8 mouse cellular contexts compared by ENCODE assay signal in genomic region chr5:101995451-101995995, GRCm38 (mm10).
DNase-seq lines count a peak whose midpoint lies in the region; ATAC-seq and TF ChIP-seq lines count a peak whose summit lies in the region.
"Had no signal": no experiment of that assay in that cellular context is flagged by ENCODE, and none has a peak within 500 bp of the region (broad histone marks: within the 10 kb centered on the region; RNA-seq: fewer than 3 reads in every experiment).

No protein-coding gene starts in this region.

- CTCF ChIA-PET in Patski (lab: Charles Lee): interaction anchor here (0.9 to 1.8 kb wide), 7 partner anchors 10 to 77 kb away, joined by 3 to 5 read pairs (median 5); no protein-coding TSS in a partner anchor

- TF ChIP-seq CTCF in Patski (IDR thresholded peaks at IDR 0.05): peak; percentile 80

- no peaks in the 10 kb centered on the region for H3K27me3 ChIP-seq in liver, embryonic 12.5 days (replicated peaks)
- H3K27me3 ChIP-seq in Patski: no peaks in the 10 kb centered on the region
- H3K27me3 ChIP-seq: liver, embryonic 15.5 days had no signal

- no peaks in the 10 kb centered on the region for H3K9me3 ChIP-seq in liver, embryonic 12.5 days (replicated peaks)
- H3K9me3 ChIP-seq: liver, embryonic 15.5 days had no signal

- POLR2A ChIA-PET in Patski (lab: Charles Lee): no interaction called here

- peaks cover 11% of the 10 kb centered on the region; the same call in 1 of the 2 replicates for H3K4me1 ChIP-seq in liver, embryonic 12.5 days

- DNase-seq in liver (peak; percentile 19), Patski (ENCODE audit: low read depth, low spot score) (no peak)
- peak; percentile 35 for DNase-seq in c-Kit-positive CD71-positive TER-119-negative erythroid progenitor cells, embryonic 14.5 days (ENCODE audit: low read depth)
- DNase-seq in mesoderm, embryonic 11.5 days (ENCODE audit: low read depth, low spot score): peak; percentile 20
- DNase-seq in ovary, postnatal 36 days (ENCODE audit: low spot score): no peak

- no peak overlapping the region for H3K9ac ChIP-seq in liver, embryonic 12.5 days
- H3K9ac ChIP-seq: liver, embryonic 15.5 days had no signal

- no peak overlapping the region for H3K4me3 ChIP-seq in liver, embryonic 12.5 days
- H3K4me3 ChIP-seq: liver, embryonic 15.5 days had no signal

- in situ Hi-C loops in Patski (cut with MboI; ENCODE audit: low pct_unique_long_range_greater_than_20kb): no loop called here

- no peak for ATAC-seq in liver, embryonic 12.5 days
- ATAC-seq in Patski: no peak
- ATAC-seq in CD4-positive, CD25-positive, alpha-beta regulatory T cell, adult 4 months: no peak

- H3K36me3 ChIP-seq in liver, embryonic 12.5 days: peaks cover 11% of the 10 kb centered on the region; the same call in 1 of the 2 replicates
- H3K36me3 ChIP-seq: liver, embryonic 15.5 days had no signal

- H3K27ac ChIP-seq in liver, embryonic 12.5 days: no peak overlapping the region
- H3K27ac ChIP-seq: liver, embryonic 15.5 days had no signal

- 71% methylated on average over 3 of the region's 3 CpGs for WGBS in liver, embryonic 12.5 days (ENCODE audit: insufficient replicate concordance)

- H3K4me2 ChIP-seq in liver, embryonic 12.5 days: no peak overlapping the region
- H3K4me2 ChIP-seq: liver, embryonic 15.5 days had no signal

Comparison
In these comparisons a context has a peak if more than half of its experiments do, and no peak if none do; other contexts are left out.
1. DNase-seq: peak in liver (single experiment), c-Kit-positive CD71-positive TER-119-negative erythroid progenitor cells, embryonic 14.5 days (single experiment) and mesoderm, embryonic 11.5 days (single experiment); none in Patski (single experiment) and ovary, postnatal 36 days (single experiment).